Mouse (Mus musculus) erythroblast, embryonic 14.5 days (primary cell): Measurements from ENCODE around the gene Tmem248. TPM values are rescaled to one million over a fixed set of nuclear protein-coding genes. Genes with fewer than 3 reads are reported as not detected.

ENCODE experiments used
- H3K27me3 ChIP-seq: 2 replicates; pipeline ENCODE4 v1.6.1; 2012; ENCODE audit warnings: inconsistent platforms; ENCODE audit not compliant: control insufficient read depth
- H3K36me3 ChIP-seq: 2 replicates; pipeline ENCODE4 v1.6.1; 2012; ENCODE audit warnings: mild to moderate bottlenecking, inconsistent platforms; ENCODE audit not compliant: control insufficient read depth
- H3K4me1 ChIP-seq: 2 replicates; pipeline ENCODE4 v1.6.1; 2012; ENCODE audit warnings: inconsistent platforms; ENCODE audit not compliant: control insufficient read depth
- H3K4me3 ChIP-seq: replicated peaks from 2 replicates; pipeline ENCODE3; 2012; ENCODE audit warnings: moderate library complexity, mild to moderate bottlenecking, inconsistent platforms
- H3K9me3 ChIP-seq: 2 replicates; pipeline ENCODE4 v1.6.1; 2012; ENCODE audit warnings: low read length, inconsistent platforms, mixed read lengths; ENCODE audit not compliant: control insufficient read depth
- GATA1 ChIP-seq: IDR thresholded peaks from 2 replicates; pipeline ENCODE4 v1.6.1; 2012; ENCODE audit warnings: low read length, inconsistent platforms, mixed read lengths
- TAL1 ChIP-seq: IDR thresholded peaks from 3 replicates; pipeline ENCODE4 v1.6.1; 2012; ENCODE audit warnings: low read length, inconsistent platforms, mixed read lengths
- polyA plus RNA-seq: library from polyadenylated mRNA; stranded (reverse); fragments of >175 nt; gene quantifications from 2 replicates; pipeline ENCODE4 v1.2.3, GENCODE M21; 2012

The Tmem248 gene
- polyA plus RNA-seq, 1 experiment, result 7.8 TPM

DNA sequence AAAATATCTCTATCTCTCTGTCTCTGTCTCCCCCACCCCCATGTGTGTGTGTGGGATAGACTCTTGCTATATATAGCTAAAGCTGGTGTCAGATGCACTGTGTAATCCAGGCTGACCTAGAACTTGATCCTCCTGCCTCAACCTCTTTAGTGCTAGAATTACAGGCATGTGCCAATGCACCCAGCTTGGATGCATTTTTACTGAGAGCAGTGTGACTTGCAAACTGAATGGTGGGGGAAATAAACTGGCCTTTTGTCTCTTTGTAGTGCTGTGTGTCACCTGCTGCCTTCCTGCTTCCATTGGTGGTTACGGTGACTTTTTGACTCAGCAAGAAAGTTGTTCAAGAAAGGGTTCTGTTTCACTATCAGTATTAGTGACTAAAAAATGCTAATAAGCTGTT lies 20.6 kb upstream of the Tmem248 start:
- Histone ChIP-seq H3K27me3 (no peaks in the 10 kb centered on the region), H3K36me3 (peaks cover 99% of the 10 kb centered on the region), H3K9me3 (no peaks in the 10 kb centered on the region), H3K4me1 (peaks cover 13% of the 10 kb centered on the region), H3K4me3 (no peak overlapping the region)
- TF ChIP-seq TAL1 (no peak), GATA1 (no peak)

DNA sequence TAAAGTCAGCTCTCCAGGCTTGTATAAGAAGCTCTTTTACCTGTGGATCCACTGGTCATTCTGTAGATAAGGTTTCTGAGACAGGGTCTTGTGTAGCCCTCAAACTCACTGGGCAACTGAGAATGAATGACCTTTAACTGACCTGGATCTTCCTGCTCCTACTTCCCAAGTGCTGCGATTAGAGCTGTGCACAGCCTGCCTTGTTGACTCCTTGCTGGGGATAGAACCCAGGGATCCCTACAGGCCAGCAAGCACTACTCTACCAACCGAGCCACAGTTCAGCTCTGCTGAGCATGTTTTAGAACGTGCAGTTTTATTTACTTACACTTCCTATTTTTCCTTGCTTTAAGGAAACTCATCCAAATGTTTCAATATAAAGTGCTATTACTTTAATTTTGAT lies 19.4 kb upstream of the Tmem248 start:
- Histone ChIP-seq H3K9me3 (no peaks in the 10 kb centered on the region), H3K4me1 (peaks cover 13% of the 10 kb centered on the region), H3K36me3 (peaks cover 98% of the 10 kb centered on the region), H3K4me3 (no peak overlapping the region), H3K27me3 (no peaks in the 10 kb centered on the region)
- TF ChIP-seq TAL1, result no peak
- TF ChIP-seq GATA1, result no peak

GRCm38 (mm10) chr5:130197981-130198380 lies 18.9 kb upstream of the Tmem248 start:
- no peaks in the 10 kb centered on the region for H3K27me3 ChIP-seq
- H3K4me1 ChIP-seq, result peaks cover 13% of the 10 kb centered on the region
- H3K4me3 ChIP-seq, result no peak overlapping the region
- H3K36me3 ChIP-seq, result peaks cover 98% of the 10 kb centered on the region
- no peak for TF ChIP-seq TAL1
- no peak for TF ChIP-seq GATA1
- no peaks in the 10 kb centered on the region for H3K9me3 ChIP-seq

DNA sequence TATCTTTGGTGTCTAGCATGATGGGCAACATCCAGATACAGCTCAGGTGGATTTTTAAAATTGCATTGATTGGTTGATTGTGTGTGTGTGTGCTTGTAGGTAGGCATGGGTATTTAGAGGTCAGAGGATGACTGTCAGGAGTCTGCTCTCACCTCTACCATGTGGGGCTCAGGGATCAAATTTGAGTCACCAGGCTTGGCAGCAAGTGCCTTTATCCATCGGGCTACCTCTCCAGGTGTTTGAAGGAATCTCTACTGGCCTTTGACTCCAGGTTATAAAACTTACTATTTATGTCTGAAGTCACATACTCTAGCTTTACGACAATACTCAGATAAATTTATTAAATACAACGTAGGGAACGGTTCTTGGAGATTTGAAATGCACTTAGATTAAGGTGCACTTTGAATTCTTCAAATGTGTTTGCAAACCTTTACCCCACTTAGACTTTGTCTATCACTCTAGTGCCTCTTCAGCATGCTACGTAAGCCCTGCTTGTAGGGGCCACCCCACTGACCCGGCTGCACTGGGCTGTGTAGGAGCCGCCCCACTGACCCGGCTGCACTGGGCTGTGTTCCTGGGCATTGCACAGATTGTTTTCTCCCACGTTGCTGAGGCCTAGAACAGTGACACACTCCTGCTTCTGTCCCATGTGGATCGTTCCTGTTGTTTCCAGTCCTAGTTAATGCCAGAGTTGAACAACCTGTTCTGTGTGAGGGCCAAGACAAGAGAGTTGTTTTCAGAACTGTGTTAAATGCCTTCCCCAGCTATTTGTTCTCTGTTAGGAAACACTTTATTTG lies 16.4 kb upstream of the Tmem248 start:
- TF ChIP-seq GATA1 (no peak), TAL1 (no peak)
- Histone ChIP-seq H3K27me3 (no peaks in the 10 kb centered on the region), H3K4me1 (peaks cover 7% of the 10 kb centered on the region), H3K9me3 (no peaks in the 10 kb centered on the region), H3K4me3 (no peak overlapping the region), H3K36me3 (peaks cover 95% of the 10 kb centered on the region)

- Histone ChIP-seq H3K4me3 (no peak overlapping the region), H3K9me3 (no peaks in the 10 kb centered on the region), H3K27me3 (no peaks in the 10 kb centered on the region), H3K4me1 (no peaks in the 10 kb centered on the region; the same call in 1 of the 2 replicates), H3K36me3 (peaks cover 95% of the 10 kb centered on the region)
- TF ChIP-seq GATA1 (no peak), TAL1 (no peak)
Observed at GRCm38 (mm10) chr5:130203948-130204347, 12.9 kb upstream of the Tmem248 start.

GRCm38 (mm10) chr5:130204560-130204959 lies 12.3 kb upstream of the Tmem248 start:
- TF ChIP-seq GATA1 (no peak), TAL1 (no peak)
- peaks cover 95% of the 10 kb centered on the region for H3K36me3 ChIP-seq
- H3K4me1 ChIP-seq, result no peaks in the 10 kb centered on the region; the same call in 1 of the 2 replicates
- H3K27me3 ChIP-seq, result no peaks in the 10 kb centered on the region
- no peaks in the 10 kb centered on the region for H3K9me3 ChIP-seq
- no peak overlapping the region for H3K4me3 ChIP-seq

DNA sequence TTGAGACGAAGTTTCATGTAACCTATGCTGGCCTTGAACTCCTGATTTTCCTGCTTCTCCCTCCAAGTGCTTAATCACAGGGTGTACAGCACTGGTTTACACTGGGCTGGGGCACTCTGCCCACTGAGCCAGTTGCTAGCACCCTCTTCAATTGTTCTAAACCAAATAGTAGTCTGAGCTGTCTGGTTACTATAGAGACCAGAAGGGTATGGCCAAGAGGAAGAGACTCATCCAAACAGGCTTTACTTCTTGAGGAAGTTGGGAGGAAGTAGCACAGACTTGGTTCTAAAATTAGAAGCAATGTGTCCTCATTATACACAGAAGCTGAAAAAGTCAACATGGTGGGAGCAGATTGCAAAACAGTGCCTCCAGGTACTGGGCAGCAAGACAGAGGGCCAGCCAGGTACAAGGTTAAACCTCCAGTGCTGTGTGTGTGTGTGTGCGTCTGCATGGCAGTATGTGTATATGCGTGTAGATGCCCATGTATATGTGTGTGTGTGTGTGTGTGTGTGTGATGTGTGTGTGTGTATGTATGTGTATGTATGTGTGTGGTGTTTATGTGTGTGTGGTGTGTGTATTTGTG lies 11.3 kb upstream of the Tmem248 start:
- Histone ChIP-seq H3K9me3 (no peaks in the 10 kb centered on the region), H3K4me1 (no peaks in the 10 kb centered on the region; the same call in 1 of the 2 replicates), H3K4me3 (no peak overlapping the region), H3K27me3 (no peaks in the 10 kb centered on the region), H3K36me3 (peaks cover 95% of the 10 kb centered on the region)
- TF ChIP-seq TAL1, result no peak
- TF ChIP-seq GATA1, result no peak

DNA sequence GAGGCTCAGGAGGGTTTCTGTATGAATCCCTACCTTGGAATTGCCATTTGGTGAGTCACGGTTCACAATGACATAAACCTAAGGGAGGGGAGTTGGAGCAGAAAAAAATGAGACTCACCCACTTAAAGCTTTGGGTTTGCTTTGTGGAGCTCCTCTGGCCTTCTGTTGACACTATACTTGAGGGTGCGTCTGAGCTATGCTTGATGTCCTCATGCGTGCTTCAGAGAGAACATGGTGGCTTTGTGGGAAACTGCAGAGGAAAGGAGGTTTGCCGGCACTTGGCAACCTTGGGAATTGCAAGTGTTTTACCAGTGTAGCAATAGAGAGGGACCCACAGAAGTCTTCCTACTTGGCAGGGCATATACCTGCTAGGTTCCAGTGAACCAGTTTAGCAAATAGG lies 9.6 kb upstream of the Tmem248 start:
- Histone ChIP-seq H3K4me1 (no peaks in the 10 kb centered on the region; the same call in 1 of the 2 replicates), H3K36me3 (peaks cover 96% of the 10 kb centered on the region), H3K27me3 (no peaks in the 10 kb centered on the region), H3K4me3 (no peak overlapping the region), H3K9me3 (no peaks in the 10 kb centered on the region)
- TF ChIP-seq TAL1, result no peak
- TF ChIP-seq GATA1, result no peak

DNA sequence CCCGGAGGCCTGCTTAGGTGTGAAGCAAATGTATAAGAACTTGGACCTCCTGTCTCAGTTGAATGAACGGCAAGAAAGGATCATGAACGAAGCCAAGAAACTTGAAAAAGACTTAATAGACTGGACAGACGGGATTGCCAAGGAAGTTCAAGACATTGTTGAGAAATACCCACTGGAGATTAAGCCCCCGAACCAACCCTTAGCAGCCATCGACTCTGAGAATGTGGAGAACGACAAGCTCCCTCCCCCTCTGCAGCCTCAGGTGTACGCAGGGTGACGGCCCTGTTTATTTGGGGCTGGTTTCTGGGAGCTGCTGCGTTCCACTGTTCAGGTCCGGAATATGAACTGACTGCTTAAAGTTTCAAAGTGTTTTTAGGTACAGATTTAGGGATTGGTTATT lies 3.9 kb upstream of the Tmem248 start:
- H3K36me3 ChIP-seq, result peaks cover 79% of the 10 kb centered on the region
- no peaks in the 10 kb centered on the region; the same call in 1 of the 2 replicates for H3K4me1 ChIP-seq
- peaks cover 2% of the 10 kb centered on the region; the same call in 1 of the 2 replicates for H3K9me3 ChIP-seq
- no peaks in the 10 kb centered on the region for H3K27me3 ChIP-seq
- TF ChIP-seq GATA1, result no peak
- no peak overlapping the region for H3K4me3 ChIP-seq
